Mouse (Mus musculus) limb, embryonic 13.5 days (tissue): Measurements from ENCODE around the gene Snrpc. TPM values are rescaled to one million over a fixed set of nuclear protein-coding genes. Genes with fewer than 3 reads are reported as not detected.
"Not testable (repeated sequence)": the region's sequence is repeated elsewhere in the genome, so short reads cannot be mapped to it uniquely, and the experiment has no call there.

ENCODE experiments used
- ATAC-seq: fragments of 200-750 bp; cut with Nextera tagmentation; 2 replicates; pipeline ENCODE4 v1.8.0; 2017; ENCODE audit warnings: low read depth, moderate number of reproducible peaks, moderate TSS enrichment; ENCODE audit not compliant: low FRiP score
- H3K27ac ChIP-seq: fragments of 300-500 bp; sonication (generic); 2 replicates; pipeline ENCODE4 v1.5.1; 2015; ENCODE audit warnings: inconsistent platforms, mild to moderate bottlenecking, moderate library complexity
- H3K27me3 ChIP-seq: fragments of 300-500 bp; sonication (generic); 2 replicates; pipeline ENCODE4 v1.6.1; 2015; ENCODE audit warnings: mild to moderate bottlenecking, inconsistent platforms
- H3K36me3 ChIP-seq: fragments of 300-500 bp; sonication (generic); 2 replicates; pipeline ENCODE4 v1.6.1; 2015; ENCODE audit warnings: inconsistent platforms, mild to moderate bottlenecking, moderate library complexity
- H3K4me1 ChIP-seq: fragments of 300-500 bp; sonication (generic); 2 replicates; pipeline ENCODE4 v1.6.1; 2015; ENCODE audit warnings: inconsistent platforms
- H3K4me2 ChIP-seq: fragments of 300-500 bp; sonication (generic); replicated peaks from 2 replicates; pipeline ENCODE4 v1.6.1; 2015; ENCODE audit warnings: inconsistent platforms, mild to moderate bottlenecking, moderate library complexity
- H3K4me3 ChIP-seq: fragments of 300-500 bp; sonication (generic); 2 replicates; pipeline ENCODE4 v1.5.1; 2015; ENCODE audit warnings: moderate library complexity, mild to moderate bottlenecking, inconsistent platforms
- H3K9ac ChIP-seq: fragments of 300-500 bp; sonication (generic); 2 replicates; pipeline ENCODE4 v1.6.1; 2015; ENCODE audit warnings: mild to moderate bottlenecking, inconsistent platforms
- H3K9me3 ChIP-seq: fragments of 300-500 bp; sonication (generic); 2 replicates; pipeline ENCODE4 v1.6.1; 2016; ENCODE audit warnings: inconsistent platforms
- WGBS: fragments of 180-500 bp; shearing (Covaris S2); methylation state at CpG from one replicate; pipeline ENCODE4 v1.1.7; 2015; 5-methylcytosine and 5-hydroxymethylcytosine counted together
- polyA plus RNA-seq: library from polyadenylated mRNA; unstranded; fragments of >200 nt; fragmentation: Nextera tagmentation; extraction: Ambion mirVana; gene quantifications from 2 replicates; pipeline ENCODE4 v1.2.1, GENCODE M21; 2015

The Snrpc gene
- polyA plus RNA-seq: 355 and 358 TPM in 2 replicates

DNA sequence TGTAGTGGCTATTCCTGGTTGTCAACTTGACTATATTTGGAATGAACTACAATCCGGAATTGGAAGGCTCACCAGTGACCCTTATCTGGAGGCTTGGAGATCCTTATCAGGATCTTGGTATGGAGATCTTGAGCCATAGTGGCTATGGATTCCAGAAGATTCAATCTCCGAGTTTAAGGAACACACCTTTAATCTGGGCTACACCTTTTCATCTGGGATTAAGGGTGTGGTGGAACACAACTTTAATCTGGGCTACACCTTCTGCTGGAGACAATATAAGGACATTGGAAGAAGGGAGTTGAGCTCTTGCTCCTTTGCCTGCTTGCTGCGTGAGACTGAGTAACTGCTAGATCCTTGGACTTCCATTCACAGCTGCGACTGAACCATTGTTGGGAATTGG lies at the start of gene Snrpc:
Gene Snrpc (plus strand): TSS at position 301 of the 400 bp plus-strand sequence.
- 82% methylated on average over 4 of the region's 4 CpGs for WGBS
- not testable (repeated sequence) for H3K9me3 ChIP-seq, ATAC-seq, H3K9ac ChIP-seq, H3K27me3 ChIP-seq, H3K27ac ChIP-seq, H3K4me3 ChIP-seq
- Histone ChIP-seq H3K4me1 (peaks cover 16% of the 10 kb centered on the region), H3K36me3 (peaks cover 11% of the 10 kb centered on the region), H3K4me2 (peak within 1 kb of the TSS; percentile 78)

- no peak overlapping the region for H3K9ac ChIP-seq
- H3K9me3 ChIP-seq: no peaks in the 10 kb centered on the region
- H3K27me3 ChIP-seq: no peaks in the 10 kb centered on the region
- H3K27ac ChIP-seq: no peak overlapping the region
- H3K4me3 ChIP-seq: no peak overlapping the region
- peaks cover 12% of the 10 kb centered on the region for H3K4me1 ChIP-seq
- no peak overlapping the region for H3K4me2 ChIP-seq
- ATAC-seq: no peak
- 90% methylated on average over 6 of the region's 6 CpGs for WGBS
- peaks cover 48% of the 10 kb centered on the region for H3K36me3 ChIP-seq
Observed at GRCm38 (mm10) chr17:27788456-27789172, 49.3 kb upstream of the Snrpc start.

- ATAC-seq: no peak
- 88% methylated on average over 5 of the region's 5 CpGs for WGBS
- Histone ChIP-seq H3K4me3 (no peak overlapping the region), H3K36me3 (peaks cover 34% of the 10 kb centered on the region), H3K9ac (no peak overlapping the region), H3K27ac (peak overlapping the region; percentile 33; the same call in 1 of the 2 replicates), H3K4me1 (peaks cover 12% of the 10 kb centered on the region), H3K27me3 (no peaks in the 10 kb centered on the region), H3K9me3 (no peaks in the 10 kb centered on the region), H3K4me2 (no peak overlapping the region)
Observed at GRCm38 (mm10) chr17:27790015-27790414, 47.9 kb upstream of the Snrpc start.

DNA sequence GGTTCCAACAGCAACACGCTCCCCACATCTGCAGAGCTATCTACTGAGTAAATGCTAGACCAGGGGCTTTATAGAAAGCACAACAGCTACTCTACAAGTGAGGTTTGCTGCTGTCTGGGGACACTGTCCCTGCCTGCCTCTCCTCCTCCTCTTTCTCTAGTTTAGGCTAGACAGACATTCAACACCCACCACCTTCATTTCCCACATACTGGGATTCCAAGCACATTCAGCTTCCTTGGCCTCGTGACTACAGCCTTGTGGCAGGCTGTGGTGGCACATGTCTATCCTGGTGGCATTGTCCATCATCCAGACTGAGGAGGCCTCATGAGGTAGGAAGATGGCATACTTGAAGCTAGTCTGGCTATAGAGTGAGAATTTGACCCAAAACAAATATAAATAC lies 47.0 kb upstream of the Snrpc start:
- Histone ChIP-seq H3K4me1 (peaks cover 15% of the 10 kb centered on the region), H3K27me3 (no peaks in the 10 kb centered on the region), H3K4me3 (no peak overlapping the region), H3K9ac (no peak overlapping the region), H3K36me3 (peaks cover 24% of the 10 kb centered on the region), H3K9me3 (no peaks in the 10 kb centered on the region), H3K27ac (no peak overlapping the region), H3K4me2 (no peak overlapping the region)
- no peak for ATAC-seq
- WGBS: 92% methylated on average over 2 of the region's 2 CpGs

- peaks cover 21% of the 10 kb centered on the region for H3K36me3 ChIP-seq
- no peaks in the 10 kb centered on the region for H3K9me3 ChIP-seq
- no peak overlapping the region for H3K9ac ChIP-seq
- H3K4me3 ChIP-seq: no peak overlapping the region
- no peak overlapping the region for H3K27ac ChIP-seq
- H3K27me3 ChIP-seq: no peaks in the 10 kb centered on the region
- 84% methylated on average over 2 of the region's 2 CpGs for WGBS
- H3K4me1 ChIP-seq: peaks cover 21% of the 10 kb centered on the region
- no peak for ATAC-seq
- H3K4me2 ChIP-seq: no peak overlapping the region
Observed at GRCm38 (mm10) chr17:27791556-27791955, 46.4 kb upstream of the Snrpc start.

GRCm38 (mm10) chr17:27792516-27792915 lies 45.4 kb upstream of the Snrpc start:
- H3K27me3 ChIP-seq: no peaks in the 10 kb centered on the region
- no peak for ATAC-seq
- peaks cover 31% of the 10 kb centered on the region for H3K4me1 ChIP-seq
- H3K4me2 ChIP-seq: no peak overlapping the region
- H3K36me3 ChIP-seq: peaks cover 21% of the 10 kb centered on the region
- no peak overlapping the region for H3K4me3 ChIP-seq
- H3K9ac ChIP-seq: no peak overlapping the region
- no peaks in the 10 kb centered on the region for H3K9me3 ChIP-seq
- no peak overlapping the region for H3K27ac ChIP-seq
- WGBS: 77% methylated on average over 4 of the region's 4 CpGs

DNA sequence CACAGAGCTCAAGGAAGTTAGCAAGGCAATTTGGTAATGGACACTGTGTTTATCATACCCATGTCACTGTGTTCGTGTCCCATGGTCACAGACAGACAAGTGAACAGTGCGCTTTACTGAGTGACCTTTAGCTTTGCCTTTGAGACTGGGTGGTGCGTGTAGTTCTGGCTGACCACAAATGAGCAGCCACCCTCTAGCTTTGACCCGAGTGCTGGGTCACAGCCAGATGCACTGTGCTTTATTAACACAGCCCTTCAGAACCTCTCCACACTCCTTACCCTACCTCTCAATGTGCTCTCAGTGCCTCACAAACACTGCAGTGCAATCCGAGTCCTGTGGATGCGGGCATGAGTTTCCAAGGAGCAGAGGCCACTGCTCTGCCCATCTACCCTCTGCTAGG lies 44.8 kb upstream of the Snrpc start:
- 87% methylated on average over 6 of the region's 6 CpGs for WGBS
- no peaks in the 10 kb centered on the region for H3K9me3 ChIP-seq
- peaks cover 21% of the 10 kb centered on the region for H3K36me3 ChIP-seq
- H3K4me1 ChIP-seq: peaks cover 37% of the 10 kb centered on the region
- no peak for ATAC-seq
- no peak overlapping the region for H3K4me3 ChIP-seq
- H3K9ac ChIP-seq: no peak overlapping the region
- no peak overlapping the region for H3K4me2 ChIP-seq
- no peaks in the 10 kb centered on the region for H3K27me3 ChIP-seq
- no peak overlapping the region for H3K27ac ChIP-seq

DNA sequence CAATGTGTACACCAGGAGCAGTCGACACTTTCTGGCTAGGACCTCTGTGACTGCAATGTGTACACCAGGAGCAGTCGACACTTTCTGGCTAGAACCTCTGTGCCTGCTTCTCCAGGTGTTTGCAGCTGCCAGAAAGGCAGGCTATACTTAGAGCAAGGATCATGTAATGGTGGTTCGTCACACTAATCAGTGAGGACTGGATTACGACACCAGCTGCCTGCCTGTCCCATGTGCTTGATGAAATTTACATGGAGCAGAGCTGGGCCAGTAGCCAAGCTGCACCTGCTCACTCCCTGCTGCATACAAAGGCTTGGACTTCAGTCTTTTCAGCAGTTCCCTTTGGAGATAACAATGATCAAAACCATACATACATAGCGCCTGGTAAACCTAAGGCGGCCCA lies 41.2 kb upstream of the Snrpc start:
- peak; percentile 85 for ATAC-seq
- Histone ChIP-seq H3K4me3 (no peak overlapping the region), H3K36me3 (peaks cover 7% of the 10 kb centered on the region), H3K4me1 (peaks cover 57% of the 10 kb centered on the region), H3K27ac (peak overlapping the region; percentile 97; the same call in 1 of the 2 replicates), H3K27me3 (no peaks in the 10 kb centered on the region), H3K9me3 (no peaks in the 10 kb centered on the region), H3K9ac (no peak overlapping the region), H3K4me2 (peak overlapping the region; percentile 50)
- 27% methylated on average over 6 of the region's 6 CpGs for WGBS

DNA sequence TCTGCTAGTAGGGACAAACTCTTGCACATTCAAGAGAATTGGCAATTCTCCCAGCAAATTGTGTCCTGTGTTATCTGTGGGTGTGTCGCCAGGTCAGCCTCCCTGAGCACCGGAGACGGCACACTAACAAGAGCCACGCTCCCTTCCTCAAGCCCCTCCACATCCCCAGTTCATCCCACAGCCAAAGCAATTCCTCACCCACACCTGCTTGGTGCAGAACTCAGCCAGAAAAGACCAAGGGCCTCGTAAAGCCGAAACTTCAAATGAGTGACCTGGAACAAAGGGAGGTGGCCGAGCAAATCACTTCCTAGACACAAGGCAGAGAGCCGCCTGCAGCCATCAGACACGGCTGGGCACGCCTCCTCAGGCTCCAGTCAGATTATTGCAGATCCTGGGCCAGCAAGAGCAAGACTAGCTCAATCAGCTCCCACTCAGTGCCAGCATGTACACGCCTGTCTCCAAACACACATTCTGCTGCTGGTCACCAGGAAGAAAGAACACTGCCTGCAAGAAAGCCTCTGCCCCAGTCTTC lies 40.5 kb upstream of the Snrpc start:
- Histone ChIP-seq H3K9me3 (no peaks in the 10 kb centered on the region), H3K4me3 (no peak overlapping the region), H3K27me3 (no peaks in the 10 kb centered on the region), H3K9ac (peak overlapping the region; percentile 20; the same call in 1 of the 2 replicates), H3K4me2 (peak overlapping the region; percentile 50), H3K27ac (peak overlapping the region; percentile 97), H3K4me1 (peaks cover 57% of the 10 kb centered on the region), H3K36me3 (peaks cover 7% of the 10 kb centered on the region)
- ATAC-seq: no peak
- 10% methylated on average over 11 of the region's 11 CpGs for WGBS

- Histone ChIP-seq H3K9me3 (no peaks in the 10 kb centered on the region), H3K4me2 (peak overlapping the region; percentile 55), H3K36me3 (no peaks in the 10 kb centered on the region), H3K4me3 (peak overlapping the region; percentile 21; the same call in 1 of the 2 replicates), H3K9ac (peak overlapping the region; percentile 58; the same call in 1 of the 2 replicates), H3K4me1 (peaks cover 61% of the 10 kb centered on the region), H3K27me3 (no peaks in the 10 kb centered on the region), H3K27ac (peak overlapping the region; percentile 97)
- ATAC-seq: peak; percentile 89
- WGBS: 5% methylated on average over 16 of the region's 16 CpGs
Observed at GRCm38 (mm10) chr17:27799771-27800584, 38.0 kb upstream of the Snrpc start.

DNA sequence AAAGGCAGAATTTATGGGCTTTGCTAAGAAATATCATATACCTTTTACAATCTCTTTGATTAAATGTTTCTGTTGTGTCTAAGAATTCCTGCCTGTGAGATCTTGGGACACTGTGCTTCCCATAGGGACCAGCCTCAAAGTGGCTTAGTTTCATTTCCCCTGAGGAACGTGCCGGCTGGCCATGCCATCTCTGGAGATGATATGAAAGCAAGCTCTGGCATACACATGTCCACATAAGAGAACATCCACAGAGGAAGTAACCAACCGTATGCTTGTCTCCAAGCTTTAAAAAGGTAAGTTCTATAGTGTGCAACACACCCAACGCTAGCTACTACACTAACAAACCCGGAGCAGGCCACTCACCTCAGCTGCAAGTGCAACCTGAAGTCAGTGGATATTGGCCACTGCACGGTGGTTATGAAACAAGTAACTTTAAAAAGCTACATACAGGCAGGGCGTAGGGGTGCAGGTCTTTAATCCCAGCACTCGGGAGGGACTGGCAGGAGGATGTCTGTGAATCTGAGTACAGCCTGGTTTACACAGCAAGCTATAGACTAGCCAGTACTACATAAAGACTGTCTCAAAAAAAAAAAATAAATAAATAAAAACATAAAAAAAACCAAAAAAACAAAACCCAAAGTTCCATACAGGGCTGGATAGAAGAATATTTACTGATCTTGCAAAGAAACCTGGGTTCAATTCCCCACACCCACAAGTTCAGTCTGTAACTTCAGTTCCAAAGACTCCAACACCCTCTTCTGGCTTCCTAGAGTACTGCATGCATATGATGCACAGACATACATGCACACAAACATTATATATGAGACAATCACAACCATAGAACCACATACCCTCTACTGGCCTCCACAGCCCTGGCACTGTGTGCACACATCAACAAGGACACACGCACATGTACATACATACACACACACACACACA lies 37.0 kb upstream of the Snrpc start:
- ATAC-seq: no peak
- Histone ChIP-seq H3K4me2 (no peak overlapping the region), H3K9ac (no peak overlapping the region; the same call in 1 of the 2 replicates), H3K36me3 (no peaks in the 10 kb centered on the region), H3K4me1 (peaks cover 68% of the 10 kb centered on the region), H3K4me3 (no peak overlapping the region), H3K27ac (peak overlapping the region; percentile 97), H3K27me3 (no peaks in the 10 kb centered on the region), H3K9me3 (no peaks in the 10 kb centered on the region)
- 61% methylated on average over 9 of the region's 9 CpGs for WGBS
